Mouse (Mus musculus) bone marrow macrophage, adult 2 months (primary cell): ENCODE results near the gene Tmem256. TPM values are rescaled to one million over a fixed set of nuclear protein-coding genes. Genes with fewer than 3 reads are reported as not detected.
A peak's percentile ranks its signal among the peaks of the same experiment; 100 is the strongest.

Source experiments
- H3K27ac ChIP-seq: 2 replicates; pipeline ENCODE4 v1.5.1; 2012; ENCODE audit warnings: low read depth, low read length; ENCODE audit not compliant: insufficient read depth
- H3K4me1 ChIP-seq: 2 replicates; pipeline ENCODE4 v1.6.1; 2012; ENCODE audit warnings: low read length; ENCODE audit not compliant: control insufficient read depth, insufficient read depth
- H3K4me3 ChIP-seq: 2 replicates; pipeline ENCODE4 v1.5.1; 2012; ENCODE audit warnings: mild to moderate bottlenecking, low read length, moderate library complexity; ENCODE audit not compliant: insufficient read depth
- CTCF ChIP-seq: IDR thresholded peaks from 2 replicates; pipeline ENCODE4 v1.5.1; 2012; ENCODE audit warnings: low read depth, mild to moderate bottlenecking, low read length, moderate library complexity
- POLR2A ChIP-seq: IDR thresholded peaks from 2 replicates; pipeline ENCODE4 v1.6.1; 2012; ENCODE audit warnings: mild to moderate bottlenecking, low read depth, low read length, borderline replicate concordance
- polyA plus RNA-seq: library from polyadenylated mRNA; stranded (reverse); fragments of >200 nt; gene quantifications from 2 replicates; pipeline ENCODE4 v1.2.4, GENCODE M21; 2012; ENCODE audit not compliant: missing spikeins, insufficient read depth, insufficient read length

Gene Tmem256
- polyA plus RNA-seq, 1 experiment, result 253 TPM

GRCm38 (mm10) chr11:69870289-69871069 lies 32.2 kb downstream of the Tmem256 start:
- Histone ChIP-seq H3K4me3 (no peak overlapping the region), H3K27ac (no peak overlapping the region), H3K4me1 (no peaks in the 10 kb centered on the region)
- no peak for TF ChIP-seq POLR2A
- TF ChIP-seq CTCF, result no peak

GRCm38 (mm10) chr11:69871822-69872221 lies 33.5 kb downstream of the Tmem256 start:
- TF ChIP-seq CTCF, result no peak
- no peak for TF ChIP-seq POLR2A
- H3K27ac ChIP-seq, result no peak overlapping the region
- no peak overlapping the region for H3K4me3 ChIP-seq
- no peaks in the 10 kb centered on the region for H3K4me1 ChIP-seq

GRCm38 (mm10) chr11:69872451-69872850 lies 34.1 kb downstream of the Tmem256 start:
- TF ChIP-seq CTCF, result no peak
- TF ChIP-seq POLR2A, result no peak
- H3K27ac ChIP-seq, result no peak overlapping the region
- no peak overlapping the region for H3K4me3 ChIP-seq
- no peaks in the 10 kb centered on the region for H3K4me1 ChIP-seq

GRCm38 (mm10) chr11:69876186-69876585 lies 37.9 kb downstream of the Tmem256 start:
- H3K4me3 ChIP-seq, result no peak overlapping the region
- no peak for TF ChIP-seq POLR2A
- TF ChIP-seq CTCF, result no peak
- H3K4me1 ChIP-seq, result peaks cover 4% of the 10 kb centered on the region; the same call in 1 of the 2 replicates
- no peak overlapping the region for H3K27ac ChIP-seq

GRCm38 (mm10) chr11:69876867-69877266 lies 38.6 kb downstream of the Tmem256 start:
- H3K4me1 ChIP-seq, result peaks cover 8% of the 10 kb centered on the region
- peak; percentile 61 for TF ChIP-seq CTCF
- no peak for TF ChIP-seq POLR2A
- no peak overlapping the region for H3K27ac ChIP-seq
- H3K4me3 ChIP-seq, result no peak overlapping the region

GRCm38 (mm10) chr11:69877878-69878277 lies 39.6 kb downstream of the Tmem256 start, which contains the start of gene Tmem95:
Gene Tmem95 (minus strand): TSS chr11:69878018.
- H3K27ac ChIP-seq, result no peak within 1 kb of the TSS
- no peak within 1 kb of the TSS for H3K4me3 ChIP-seq
- peaks cover 8% of the 10 kb centered on the region for H3K4me1 ChIP-seq
- TF ChIP-seq POLR2A (no peak), CTCF (no peak)

GRCm38 (mm10) chr11:69878399-69878798 lies 40.1 kb downstream of the Tmem256 start:
- H3K4me1 ChIP-seq, result peaks cover 8% of the 10 kb centered on the region
- H3K4me3 ChIP-seq, result no peak overlapping the region
- no peak overlapping the region for H3K27ac ChIP-seq
- TF ChIP-seq CTCF (no peak), POLR2A (no peak)

- no peak for TF ChIP-seq POLR2A
- no peak for TF ChIP-seq CTCF
- Histone ChIP-seq H3K4me1 (peaks cover 8% of the 10 kb centered on the region), H3K4me3 (no peak overlapping the region), H3K27ac (no peak overlapping the region)
Measured at GRCm38 (mm10) chr11:69878952-69879351, 40.6 kb downstream of the Tmem256 start.

GRCm38 (mm10) chr11:69879711-69880110 lies 41.4 kb downstream of the Tmem256 start:
- no peak for TF ChIP-seq POLR2A
- no peak for TF ChIP-seq CTCF
- peaks cover 11% of the 10 kb centered on the region for H3K4me1 ChIP-seq
- H3K27ac ChIP-seq, result no peak overlapping the region
- H3K4me3 ChIP-seq, result no peak overlapping the region

GRCm38 (mm10) chr11:69880506-69880852 lies 42.2 kb downstream of the Tmem256 start:
- TF ChIP-seq POLR2A, result no peak
- 0 out of 2 replicates have a peak, but pooled peaks have one; percentile 10 for TF ChIP-seq CTCF
- H3K4me1 ChIP-seq, result peaks cover 11% of the 10 kb centered on the region
- peak overlapping the region; percentile 26 for H3K27ac ChIP-seq
- H3K4me3 ChIP-seq, result peak overlapping the region; percentile 62
